Mouse (Mus musculus) MEL (cell line): ENCODE results near the gene March4. TPM values are rescaled to one million over a fixed set of nuclear protein-coding genes. Genes with fewer than 3 reads are reported as not detected.

ENCODE experiments used
- DNase-seq: peaks from one replicate; pipeline ENCODE4 v3.0.0; 2011; ENCODE audit warnings: low read depth, low spot score
- H3K27ac ChIP-seq: 2 replicates; pipeline ENCODE4 v1.5.1; 2012; ENCODE audit warnings: low read depth, mild to moderate bottlenecking, control low read depth, low read length, moderate library complexity; ENCODE audit not compliant: control insufficient read depth
- H3K27me3 ChIP-seq, 2 experiments: fragments of 150-350 bp in 1 of 2; sonication (generic) in 1 of 2; 2 replicates each; pipeline ENCODE4 v1.6.1; 2012; ENCODE audit warnings: low read length in 2 of 2, mild to moderate bottlenecking in 2 of 2, improper control_type of control experiment in 1 of 2, moderate library complexity in 1 of 2; ENCODE audit not compliant: insufficient read depth in 2 of 2, control insufficient read depth in 1 of 2
- H3K36me3 ChIP-seq, 2 experiments: 2 replicates each; pipeline ENCODE4 v1.6.1; 2012 to 2014; ENCODE audit warnings: low read length in 2 of 2, improper control_type of control experiment in 1 of 2, inconsistent platforms in 1 of 2, mild to moderate bottlenecking in 1 of 2; ENCODE audit not compliant: insufficient read depth in 2 of 2, control insufficient read depth in 1 of 2
- H3K4me1 ChIP-seq, 2 experiments: fragments of 150-350 bp in 1 of 2; sonication (generic) in 1 of 2; 2 replicates each; pipeline ENCODE4 v1.6.1; 2012; ENCODE audit warnings: low read length in 2 of 2, improper control_type of control experiment in 1 of 2, mild to moderate bottlenecking in 1 of 2; ENCODE audit not compliant: insufficient read depth in 2 of 2, control insufficient read depth in 1 of 2
- H3K4me3 ChIP-seq, 2 experiments: fragments of 150-350 bp in 1 of 2; sonication (generic) in 1 of 2; 2 replicates each; pipeline ENCODE4 v1.5.1; 2012; ENCODE audit warnings: low read depth in 2 of 2, low read length in 2 of 2, mild to moderate bottlenecking in 2 of 2, moderate library complexity in 2 of 2, control low read depth in 1 of 2, improper control_type of control experiment in 1 of 2; ENCODE audit not compliant: control insufficient read depth in 1 of 2, insufficient read depth in 1 of 2
- H3K79me2 ChIP-seq: 2 replicates; pipeline ENCODE4 v1.6.1; 2012; ENCODE audit warnings: mild to moderate bottlenecking, low read length, moderate library complexity; ENCODE audit not compliant: control insufficient read depth, poor library complexity, insufficient read depth
- H3K9ac ChIP-seq: 2 replicates; pipeline ENCODE4 v1.6.1; 2012; ENCODE audit warnings: low read depth, mild to moderate bottlenecking, control low read depth, low read length, moderate library complexity; ENCODE audit not compliant: control insufficient read depth, poor library complexity, severe bottlenecking
- H3K9me3 ChIP-seq: fragments of 150-350 bp; sonication (generic); replicated peaks from 2 replicates; pipeline ENCODE4 v1.6.1; 2012; ENCODE audit warnings: mild to moderate bottlenecking, low read length, improper control_type of control experiment, moderate library complexity; ENCODE audit not compliant: insufficient read depth
- BHLHE40 ChIP-seq: IDR thresholded peaks from 2 replicates; pipeline ENCODE4 v1.6.1; 2012; ENCODE audit warnings: low read depth, mild to moderate bottlenecking, inconsistent platforms, low read length, improper control_type of control experiment, borderline replicate concordance
- CHD2 ChIP-seq: IDR thresholded peaks from 2 replicates; pipeline ENCODE4 v1.6.1; 2011; ENCODE audit warnings: low read length, improper control_type of control experiment
- CTCF ChIP-seq, 3 experiments: IDR thresholded peaks in 2 of 3; conservative IDR thresholded peaks in 1 of 3; 2 replicates each; pipeline ENCODE4 v1.5.1; 2011 to 2012; ENCODE audit warnings: low read length in 3 of 3, low read depth in 2 of 3, mild to moderate bottlenecking in 2 of 3, improper control_type of control experiment in 1 of 3, inconsistent platforms in 1 of 3, mixed read lengths in 1 of 3, moderate library complexity in 1 of 3; ENCODE audit not compliant: control insufficient read depth in 1 of 3, insufficient read depth in 1 of 3, poor library complexity in 1 of 3, severe bottlenecking in 1 of 3
- E2F4 ChIP-seq: IDR thresholded peaks from 2 replicates; pipeline ENCODE4 v1.6.1; 2011; ENCODE audit warnings: low read depth, low read length, improper control_type of control experiment, borderline replicate concordance
- ELF1 ChIP-seq: IDR thresholded peaks from 2 replicates; pipeline ENCODE4 v1.6.1; 2014; ENCODE audit warnings: low read depth, mild to moderate bottlenecking, inconsistent platforms, low read length, improper control_type of control experiment, moderate library complexity
- EP300 ChIP-seq, 2 experiments: IDR thresholded peaks; 2 replicates each; pipeline ENCODE4 v1.6.1; 2011; ENCODE audit warnings: improper control_type of control experiment in 2 of 2, low read length in 2 of 2, low read depth in 1 of 2, mild to moderate bottlenecking in 1 of 2
- ETS1 ChIP-seq: IDR thresholded peaks from 2 replicates; pipeline ENCODE4 v1.6.1; 2012; ENCODE audit warnings: low read depth, mild to moderate bottlenecking, inconsistent platforms, low read length, improper control_type of control experiment, moderate library complexity
- GABPA ChIP-seq: IDR thresholded peaks from 2 replicates; pipeline ENCODE4 v1.6.1; 2012; ENCODE audit warnings: low read depth, mild to moderate bottlenecking, inconsistent platforms, low read length, improper control_type of control experiment, moderate library complexity
- HCFC1 ChIP-seq: IDR thresholded peaks from 2 replicates; pipeline ENCODE4 v1.6.1; 2012; ENCODE audit warnings: low read depth, mild to moderate bottlenecking, inconsistent platforms, low read length, improper control_type of control experiment, moderate library complexity
- KAT2A ChIP-seq: conservative IDR thresholded peaks from 2 replicates; pipeline ENCODE4 v1.6.1; 2012; ENCODE audit warnings: low read depth, low read length, improper control_type of control experiment, inconsistent platforms
- MAZ ChIP-seq: IDR thresholded peaks from 2 replicates; pipeline ENCODE4 v1.6.1; 2012; ENCODE audit warnings: low read depth, mild to moderate bottlenecking, inconsistent platforms, low read length, improper control_type of control experiment
- MEF2A ChIP-seq: IDR thresholded peaks from 2 replicates; pipeline ENCODE4 v1.6.1; 2014; ENCODE audit warnings: low read depth, mild to moderate bottlenecking, inconsistent platforms, low read length, improper control_type of control experiment; ENCODE audit not compliant: poor library complexity, insufficient replicate concordance, severe bottlenecking; ENCODE audit errors: extremely low read depth
- MYC ChIP-seq: IDR thresholded peaks from 2 replicates; pipeline ENCODE4 v1.6.1; 2011; ENCODE audit warnings: low read depth, mild to moderate bottlenecking, low read length, improper control_type of control experiment, moderate library complexity
- NELFE ChIP-seq: IDR thresholded peaks from 2 replicates; pipeline ENCODE4 v1.6.1; 2011; ENCODE audit warnings: low read depth, low read length, improper control_type of control experiment
- NRF1 ChIP-seq: IDR thresholded peaks from 2 replicates; pipeline ENCODE4 v1.6.1; 2014; ENCODE audit warnings: low read depth, mild to moderate bottlenecking, inconsistent platforms, low read length, improper control_type of control experiment, moderate library complexity; ENCODE audit not compliant: poor library complexity, insufficient read depth, severe bottlenecking
- POLR2AphosphoS2 ChIP-seq: IDR thresholded peaks from 2 replicates; pipeline ENCODE4 v1.6.1; 2011; ENCODE audit warnings: low read length, improper control_type of control experiment
- POLR2AphosphoS5 ChIP-seq: IDR thresholded peaks from 2 replicates; pipeline ENCODE4 v1.6.1; 2012; ENCODE audit warnings: low read depth, borderline replicate concordance, mild to moderate bottlenecking, inconsistent platforms, low read length, moderate library complexity, mixed read lengths
- RCOR1 ChIP-seq: IDR thresholded peaks from 2 replicates; pipeline ENCODE4 v1.6.1; 2012; ENCODE audit warnings: low read depth, mild to moderate bottlenecking, inconsistent platforms, low read length, improper control_type of control experiment
- SIN3A ChIP-seq: IDR thresholded peaks from 2 replicates; pipeline ENCODE4 v1.6.1; 2012; ENCODE audit warnings: low read length, improper control_type of control experiment, inconsistent platforms
- TAL1 ChIP-seq: IDR thresholded peaks from 2 replicates; pipeline ENCODE4 v1.6.1; 2012; ENCODE audit warnings: mild to moderate bottlenecking, inconsistent platforms, low read length, moderate library complexity, mixed read lengths
- TCF12 ChIP-seq: IDR thresholded peaks from 2 replicates; pipeline ENCODE4 v1.6.1; 2014; ENCODE audit warnings: low read depth, mild to moderate bottlenecking, inconsistent platforms, low read length, improper control_type of control experiment, moderate library complexity
- UBTF ChIP-seq: IDR thresholded peaks from 2 replicates; pipeline ENCODE4 v1.6.1; 2012; ENCODE audit warnings: low read depth, mild to moderate bottlenecking, inconsistent platforms, low read length, improper control_type of control experiment, moderate library complexity, borderline replicate concordance; ENCODE audit not compliant: insufficient read depth
- USF1 ChIP-seq: IDR thresholded peaks from 2 replicates; pipeline ENCODE4 v1.6.1; 2014; ENCODE audit warnings: low read depth, mild to moderate bottlenecking, inconsistent platforms, low read length, improper control_type of control experiment, moderate library complexity
- ZC3H11A ChIP-seq: IDR thresholded peaks from 2 replicates; pipeline ENCODE4 v1.6.1; 2012; ENCODE audit warnings: low read depth, mild to moderate bottlenecking, inconsistent platforms, low read length, improper control_type of control experiment
- polyA plus RNA-seq, 2 experiments: library from polyadenylated mRNA; stranded (reverse) in 1 of 2; unstranded in 1 of 2; fragments of >175 nt in 1 of 2; fragments of >200 nt in 1 of 2; gene quantifications; 2 replicates each; pipeline versions ENCODE4 v1.2.1 to v1.2.4; 2012; ENCODE audit warnings: low replicate concordance in 2 of 2, low read depth in 1 of 2; ENCODE audit not compliant: insufficient read length in 2 of 2, insufficient read depth in 1 of 2, missing spikeins in 1 of 2
- total RNA-seq: library from RNA; depleted of rRNA; stranded (reverse); fragments of 300-350 nt; gene quantifications from 2 replicates; pipeline ENCODE4 v1.2.3, GENCODE M21; 2012

Gene March4
- total and polyA plus RNA-seq, 3 experiments = not detected

DNA sequence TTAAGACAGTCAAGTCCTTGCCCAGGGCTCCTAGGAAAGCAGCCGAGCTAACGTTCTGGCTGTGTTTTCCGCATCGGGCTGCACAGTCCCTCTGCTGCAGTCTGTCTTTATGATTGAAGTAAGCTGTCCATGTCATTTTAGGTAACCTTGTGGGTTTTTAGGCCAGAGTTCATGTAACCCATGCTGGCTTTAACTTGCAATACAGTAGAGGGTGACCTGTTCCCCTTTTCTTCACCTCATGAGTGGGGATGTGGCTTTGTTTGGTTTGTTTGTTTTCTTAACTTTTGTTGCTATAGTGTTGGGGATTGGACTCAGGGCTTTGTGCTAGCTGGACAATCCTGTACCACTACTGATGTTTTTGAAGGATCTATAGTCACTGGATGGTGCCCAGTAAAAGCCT is 146.3 kb downstream of the March4 start:
- no peaks in the 10 kb centered on the region for H3K27me3 ChIP-seq
- H3K4me1 ChIP-seq = no peaks in the 10 kb centered on the region
- H3K9me3 ChIP-seq = no peaks in the 10 kb centered on the region
- H3K4me3 ChIP-seq = no peak overlapping the region
- no peaks in the 10 kb centered on the region for H3K79me2 ChIP-seq
- TF ChIP-seq RCOR1 (no peak), MEF2A (no peak), SIN3A (no peak), BHLHE40 (no peak), CHD2 (no peak), NELFE (no peak), CTCF (IDR thresholded peaks at IDR 0.05 in 2 of 3, conservative IDR thresholded peaks at IDR 0.05 in 1 of 3; ENCODE audit: control insufficient read depth in 1 of 3, insufficient read depth in 1 of 3, low read depth in 2 of 3, low read length in 3 of 3, poor library complexity in 1 of 3, severe bottlenecking in 1 of 3) (no peak), POLR2AphosphoS5 (no peak)
- no peaks in the 10 kb centered on the region; a peak in 1 of 4 replicates for H3K36me3 ChIP-seq
- no peak overlapping the region for H3K27ac ChIP-seq
- no peak for DNase-seq
- H3K9ac ChIP-seq = no peak overlapping the region

GRCm38 (mm10) chr1:72383651-72384050 is 153.1 kb downstream of the March4 start:
- no peak overlapping the region for H3K27ac ChIP-seq
- TF ChIP-seq POLR2AphosphoS2 (no peak), GABPA (no peak), ZC3H11A (no peak), EP300 (IDR thresholded peaks at IDR 0.05; ENCODE audit: low read depth in 1 of 2, low read length in 2 of 2) (no peak), MYC (no peak), USF1 (no peak), SIN3A (no peak)
- TF ChIP-seq, all 39 proteins: peak for 0
- H3K9me3 ChIP-seq = no peaks in the 10 kb centered on the region
- no peaks in the 10 kb centered on the region for H3K27me3 ChIP-seq
- no peaks in the 10 kb centered on the region; a peak in 2 of 4 replicates for H3K36me3 ChIP-seq
- H3K4me1 ChIP-seq = no peaks in the 10 kb centered on the region
- H3K4me3 ChIP-seq = no peak overlapping the region
- no peak overlapping the region for H3K9ac ChIP-seq
- no peaks in the 10 kb centered on the region for H3K79me2 ChIP-seq
- no peak for DNase-seq

DNA sequence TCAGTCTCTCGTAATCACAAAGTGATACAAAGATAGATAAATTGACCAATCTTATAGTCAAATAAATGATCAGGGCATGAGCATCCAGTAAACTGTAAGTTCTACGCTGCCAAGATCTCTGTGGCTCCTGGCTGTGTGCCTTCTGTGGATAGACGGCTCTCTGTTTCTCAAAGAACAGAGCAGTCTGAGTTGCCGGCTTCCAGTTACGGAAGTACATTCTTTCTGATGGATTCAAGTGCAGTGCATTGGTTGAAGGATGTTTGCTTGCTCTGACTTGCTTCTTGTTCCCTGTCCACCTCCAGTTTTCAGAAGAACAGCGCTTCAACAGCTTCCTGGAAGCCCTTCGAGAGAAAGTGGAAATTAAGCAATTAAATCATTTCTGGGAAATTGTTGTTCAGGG is 153.7 kb downstream of the March4 start:
- Histone ChIP-seq H3K36me3 (no peaks in the 10 kb centered on the region; a peak in 2 of 4 replicates), H3K27ac (no peak overlapping the region), H3K9ac (no peak overlapping the region), H3K4me1 (no peaks in the 10 kb centered on the region), H3K4me3 (no peak overlapping the region), H3K9me3 (no peaks in the 10 kb centered on the region), H3K79me2 (no peaks in the 10 kb centered on the region), H3K27me3 (no peaks in the 10 kb centered on the region)
- TF ChIP-seq HCFC1 = no peak
- TF ChIP-seq MAZ = no peak
- TF ChIP-seq KAT2A = no peak
- TF ChIP-seq ELF1 = no peak
- TF ChIP-seq EP300 (IDR thresholded peaks at IDR 0.05; ENCODE audit: low read depth in 1 of 2, low read length in 2 of 2) = no peak
- no peak for TF ChIP-seq ETS1
- TF ChIP-seq TAL1 = no peak
- TF ChIP-seq NRF1 = no peak
- TF ChIP-seq POLR2AphosphoS5 = no peak
- TF ChIP-seq TCF12 = no peak
- TF ChIP-seq E2F4 = no peak
- TF ChIP-seq SIN3A = no peak
- no peak for TF ChIP-seq UBTF
- DNase-seq = no peak
